Mouse (Mus musculus) gastrocnemius, postnatal 14 days (tissue): ENCODE results near the gene Gm5938. TPM values are rescaled to one million over a fixed set of nuclear protein-coding genes. Genes with fewer than 3 reads are reported as not detected.

Source experiments
- DNase-seq: peaks from one replicate; pipeline ENCODE4 v3.0.0; 2021; ENCODE audit warnings: mixed read lengths
- intact Hi-C: fragments of 180-260 bp; cut with DNase I; formaldehyde crosslinking; loops from one replicate; pipeline ENCODE4 v1.15.1; 2025; ENCODE audit warnings: low total_unique reads
- long read RNA-seq, 2 experiments: library from polyadenylated mRNA; stranded (forward); transcript quantifications; one replicate each; pipeline ENCODE4 v2.0.0; 2021
- total RNA-seq, 2 experiments: library from RNA; stranded (reverse); gene quantifications; 2 replicates each; pipeline ENCODE4 v1.2.3; 2021

The Gm5938 gene
- total RNA-seq = not detected
- long read RNA-seq, experiment 1 = 0 reads
- long read RNA-seq, experiment 2 = 0 reads

GRCm38 (mm10) chrX:78125167-78125566 is at the start of gene Gm5938:
Gene Gm5938 (plus strand): TSS chrX:78125467.
- intact Hi-C loops = no loop called here
- no peak for DNase-seq

GRCm38 (mm10) chrX:78091274-78091673 is 34.0 kb upstream of the Gm5938 start, which contains the start of gene Obp1a:
Gene Obp1a (minus strand): TSS chrX:78091374.
- intact Hi-C loops = no loop called here
- DNase-seq = no peak

Other genes with a start within 250 kb of the Gm5938 start
- gene 5430402E10Rik, start 200.4 kb upstream of the Gm5938 start, total RNA-seq = not detected
- gene Obp1a, start 34.1 kb upstream of the Gm5938 start, total RNA-seq = not detected
- gene Obp1b, start 61.3 kb downstream of the Gm5938 start, total RNA-seq = not detected
- gene Gm14743, start 120.5 kb downstream of the Gm5938 start, total RNA-seq = not detected
- not detected for gene 4930480E11Rik, start 244.2 kb downstream of the Gm5938 start, total RNA-seq